Mouse (Mus musculus): Measurements from ENCODE around the gene Lrrfip1.

Gene Lrrfip1

GRCm38 (mm10) chr1:90998268-90998890 is at the start of gene Lrrfip1:
Lrrfip1 (plus strand) TSS chr1:90998737.
- no peak for DNase-seq (ENCODE audit: low spot score)

- DNase-seq (ENCODE audit: low spot score), result no peak
Measured at GRCm38 (mm10) chr1:90949309-90949708, 49.2 kb upstream of the Lrrfip1 start.

- peak; percentile 43 for DNase-seq (ENCODE audit: low spot score)
Measured at GRCm38 (mm10) chr1:90951670-90952069, 46.9 kb upstream of the Lrrfip1 start.

- no peak for DNase-seq (ENCODE audit: low spot score)
Measured at GRCm38 (mm10) chr1:90952808-90953207, 45.7 kb upstream of the Lrrfip1 start, which contains the start of gene Prlh. Prlh (plus strand) TSS chr1:90953108.

GRCm38 (mm10) chr1:90953688-90954087 is 44.8 kb upstream of the Lrrfip1 start:
- no peak for DNase-seq (ENCODE audit: low spot score)

GRCm38 (mm10) chr1:90956245-90957096 is 42.1 kb upstream of the Lrrfip1 start:
- DNase-seq (ENCODE audit: low spot score), result peak; percentile 70

GRCm38 (mm10) chr1:90962526-90962925 is 36.0 kb upstream of the Lrrfip1 start:
- DNase-seq (ENCODE audit: low spot score), result no peak

- DNase-seq (ENCODE audit: low spot score), result peak; percentile 33
Measured at GRCm38 (mm10) chr1:90962994-90963393, 35.5 kb upstream of the Lrrfip1 start.

- peak; percentile 80 for DNase-seq (ENCODE audit: low spot score)
Measured at GRCm38 (mm10) chr1:90967583-90967982, 31.0 kb upstream of the Lrrfip1 start.

GRCm38 (mm10) chr1:90968649-90969048 is 29.9 kb upstream of the Lrrfip1 start:
- DNase-seq (ENCODE audit: low spot score), result no peak

- peak; percentile 85 for DNase-seq (ENCODE audit: low spot score)
Measured at GRCm38 (mm10) chr1:90969347-90969784, 29.2 kb upstream of the Lrrfip1 start, which contains the start of gene Rab17. Rab17 (minus strand) TSS chr1:90969661.

- no peak for DNase-seq (ENCODE audit: low spot score)
Measured at GRCm38 (mm10) chr1:90969881-90970390, 28.6 kb upstream of the Lrrfip1 start.

- DNase-seq (ENCODE audit: low spot score), result peak; percentile 93
Measured at GRCm38 (mm10) chr1:90972911-90973573, 25.5 kb upstream of the Lrrfip1 start.

GRCm38 (mm10) chr1:90973574-90973911 is 25.0 kb upstream of the Lrrfip1 start:
- no peak for DNase-seq (ENCODE audit: low spot score)

- no peak for DNase-seq (ENCODE audit: low spot score)
Measured at GRCm38 (mm10) chr1:90974906-90975649, 23.5 kb upstream of the Lrrfip1 start.

- DNase-seq (ENCODE audit: low spot score), result no peak
Measured at GRCm38 (mm10) chr1:90975960-90976359, 22.6 kb upstream of the Lrrfip1 start.

GRCm38 (mm10) chr1:90980638-90981330 is 17.8 kb upstream of the Lrrfip1 start:
- DNase-seq (ENCODE audit: low spot score), result peak; percentile 48

GRCm38 (mm10) chr1:90981346-90981745 is 17.2 kb upstream of the Lrrfip1 start:
- DNase-seq (ENCODE audit: low spot score), result no peak

GRCm38 (mm10) chr1:90995916-90996315 is 2.6 kb upstream of the Lrrfip1 start:
- DNase-seq (ENCODE audit: low spot score), result no peak

- DNase-seq (ENCODE audit: low spot score), result no peak
Measured at GRCm38 (mm10) chr1:90997136-90997535, 1.4 kb upstream of the Lrrfip1 start.

- no peak for DNase-seq (ENCODE audit: low spot score)
Measured at GRCm38 (mm10) chr1:90997641-90998040, 896 bp upstream of the Lrrfip1 start.
